Mouse (Mus musculus) naive thymus-derived CD4-positive, alpha-beta T cell, adult 5 months (primary cell): ENCODE results near the gene Gm3854. TPM values are rescaled to one million over a fixed set of nuclear protein-coding genes. Genes with fewer than 3 reads are reported as not detected.

Source experiments
- polyA plus RNA-seq: library from polyadenylated mRNA; unstranded; fragments of 100-300 nt; shearing (Covaris generic); gene quantifications from one replicate; pipeline ENCODE4 v1.2.1, GENCODE M21; 2017

The Gm3854 gene
- polyA plus RNA-seq = 0.91 TPM

DNA sequence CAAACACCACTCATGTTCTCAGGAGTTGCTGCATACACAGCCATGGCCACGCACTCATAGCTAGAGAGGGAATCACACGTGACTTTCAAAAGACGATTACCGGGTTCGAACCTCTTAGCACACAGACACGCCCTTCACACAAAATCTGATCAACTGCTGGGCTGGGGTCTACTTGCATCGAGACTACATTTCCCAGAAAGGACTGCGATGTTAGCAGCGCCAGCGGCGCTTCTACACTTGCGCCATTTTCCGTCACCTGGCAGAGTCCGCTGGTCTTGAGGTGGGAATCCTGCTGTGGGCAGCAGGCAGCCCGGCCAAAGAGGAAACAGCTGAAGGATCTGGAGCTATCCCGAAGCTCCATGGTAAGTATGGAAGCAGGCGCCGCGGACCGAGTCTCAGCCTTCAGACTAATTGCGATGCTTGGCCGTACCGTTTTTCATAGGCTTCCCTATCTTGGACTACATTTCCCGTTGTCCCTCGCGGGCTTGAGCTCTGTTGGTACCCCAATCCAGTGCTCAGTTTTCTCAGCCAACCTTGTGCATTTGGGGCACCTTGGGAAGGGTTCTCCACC is at the start of gene Gm3854:
Gene Gm3854, plus strand, starts transcription at position 259 of the 571 bp plus-strand sequence.

GRCm38 (mm10) chr7:6331233-6331956 is 12.2 kb upstream of the Gm3854 start, which contains the start of gene Zfp583:
Zfp583 (minus strand) TSS chr7:6331285.

DNA sequence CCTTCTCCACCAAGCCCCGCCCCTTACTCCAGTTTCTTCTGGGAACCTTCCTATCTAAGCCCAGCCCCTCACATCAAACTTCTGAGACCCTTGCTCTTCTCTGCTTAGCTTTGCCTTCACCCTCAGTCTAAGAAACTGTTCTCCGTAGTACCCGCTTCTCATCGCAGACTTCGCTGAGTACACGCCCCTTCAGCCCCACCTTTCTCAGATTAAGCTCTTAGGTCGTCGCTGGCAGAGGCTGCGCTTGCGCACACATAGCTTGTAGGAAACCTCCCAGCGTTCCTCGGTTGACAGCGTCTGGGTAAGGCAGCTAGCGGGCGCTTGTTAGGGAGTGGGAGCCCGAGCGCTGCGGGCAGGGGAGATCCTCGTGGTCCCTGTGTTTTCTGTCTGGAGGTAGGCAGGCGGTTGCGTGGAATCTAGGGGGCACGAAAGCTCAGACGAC is 19.5 kb downstream of the Gm3854 start, which contains the start of gene Zfp78:
Gene Zfp78, plus strand, starts transcription at position 234 of the 442 bp plus-strand sequence.

DNA sequence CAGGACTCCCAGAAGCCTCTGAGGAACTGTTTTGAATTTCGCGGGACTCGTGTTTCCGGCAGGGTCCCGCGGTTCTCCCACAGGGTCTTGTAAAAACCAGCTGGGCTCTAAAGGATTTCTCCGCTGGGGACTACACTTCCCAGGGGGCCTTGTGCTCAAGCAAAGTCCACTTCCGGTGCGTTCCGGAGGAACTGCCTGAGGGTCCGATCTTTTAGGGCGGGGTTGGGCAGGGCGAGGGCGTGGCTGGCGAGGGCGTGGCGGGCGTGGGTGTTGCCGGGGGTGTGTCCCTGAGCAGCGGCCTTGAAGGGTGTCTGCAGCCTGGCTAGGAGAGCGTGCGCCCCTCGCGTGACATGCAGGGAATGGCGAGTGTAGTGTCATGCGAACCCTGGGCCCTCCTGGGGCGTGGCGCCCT is 39.5 kb downstream of the Gm3854 start, which contains the start of gene Zfp28:
Gene Zfp28, plus strand, starts transcription at position 252 of the 412 bp plus-strand sequence.

GRCm38 (mm10) chr7:6397996-6398975 is 54.7 kb downstream of the Gm3854 start, which contains the start of gene Smim17:
Smim17 (plus strand) TSS chr7:6398715.

Other genes with a start within 250 kb of the Gm3854 start
- gene Zfp787, start 187.8 kb upstream of the Gm3854 start, polyA plus RNA-seq = 33.1 TPM
- gene Zfp444, start 171.5 kb upstream of the Gm3854 start, polyA plus RNA-seq = 25.2 TPM
- gene Galp, start 146.7 kb upstream of the Gm3854 start, polyA plus RNA-seq = not detected
- gene Zscan5b, start 121.5 kb upstream of the Gm3854 start, polyA plus RNA-seq = not detected
- not detected for gene Epp13, start 91.0 kb upstream of the Gm3854 start, polyA plus RNA-seq
- gene Zfp667, start 57.2 kb upstream of the Gm3854 start, polyA plus RNA-seq = 3.5 TPM
- gene Zfp583, start 12.5 kb upstream of the Gm3854 start, polyA plus RNA-seq = 0.22 TPM
- gene Zfp78, start 19.5 kb downstream of the Gm3854 start, polyA plus RNA-seq = 2.3 TPM
- gene Zfp28, start 39.5 kb downstream of the Gm3854 start, polyA plus RNA-seq = 9.2 TPM
- not detected for gene Smim17, start 55.0 kb downstream of the Gm3854 start, polyA plus RNA-seq
- gene Gm20715, start 66.5 kb downstream of the Gm3854 start, polyA plus RNA-seq = not detected
- gene Olfr1344, start 94.9 kb downstream of the Gm3854 start, polyA plus RNA-seq = not detected
- 0.06 TPM for gene Olfr1336, start 112.4 kb downstream of the Gm3854 start, polyA plus RNA-seq
- gene Olfr1346, start 123.3 kb downstream of the Gm3854 start, polyA plus RNA-seq = not detected
- not detected for gene Olfr5, start 143.2 kb downstream of the Gm3854 start, polyA plus RNA-seq
- gene Olfr1347, start 156.0 kb downstream of the Gm3854 start, polyA plus RNA-seq = not detected
- not detected for gene Olfr1348, start 165.0 kb downstream of the Gm3854 start, polyA plus RNA-seq
- not detected for gene Olfr1349, start 179.2 kb downstream of the Gm3854 start, polyA plus RNA-seq
- not detected for gene Olfr1350, start 221.1 kb downstream of the Gm3854 start, polyA plus RNA-seq